Mouse (Mus musculus): ENCODE data around the gene Rhot1.

- peak; percentile 22; the same call in 1 of the 2 replicates for TF ChIP-seq CTCF (IDR thresholded peaks at IDR 0.05; ENCODE audit: low read depth, low read length)
- TF ChIP-seq POLR2A (IDR thresholded peaks at IDR 0.05; ENCODE audit: extremely low read depth, insufficient read depth, low read length) = no peak
These were observed 9.0 kb upstream of the Rhot1 start for GRCm38 (mm10) chr11:80199773-80200172.
